Mouse (Mus musculus) lung, embryonic 14.5 days (tissue): ENCODE measurements around the gene Zfp936. TPM values are rescaled to one million over a fixed set of nuclear protein-coding genes. Genes with fewer than 3 reads are reported as not detected.

Source experiments
- microRNA-seq: library from miRNA; unstranded; fragments of <30 nt; microRNA quantifications from one replicate; pipeline ENCODE4, GENCODE M21; 2016; ENCODE audit warnings: borderline number of aligned reads
- polyA plus RNA-seq: library from polyadenylated mRNA; unstranded; fragments of >200 nt; fragmentation: Nextera tagmentation; extraction: Ambion mirVana; gene quantifications from 2 replicates; pipeline ENCODE4 v1.2.1, GENCODE M21; 2014

The Zfp936 gene
- polyA plus RNA-seq, 1 experiment from 2014 or later = not detected

Small RNA genes lying within 50 kb of the gene (microRNA-seq; reads per million reads assigned to microRNA genes)
- gene Gm22707 = not detected

Other genes starting within 250 kb of the Zfp936 start
- not detected in 2 replicates for gene Gm2381, start 247.0 kb upstream of the Zfp936 start, polyA plus RNA-seq
- gene Vmn2r63, start 180.4 kb upstream of the Zfp936 start, polyA plus RNA-seq = not detected in 2 replicates
- not detected in 2 replicates for gene Gm9268, start 95.5 kb upstream of the Zfp936 start, polyA plus RNA-seq
- 15.5 and 16.3 TPM in 2 replicates for gene Zfp715, start 199.1 kb downstream of the Zfp936 start, polyA plus RNA-seq
- gene Siglecf, start 237.1 kb downstream of the Zfp936 start, polyA plus RNA-seq = 0.13 TPM in 1 of 2 replicates, not detected in the other